Mouse (Mus musculus) lung, postnatal 10 days (tissue): Measurements from ENCODE around the gene Parp9.
A peak's percentile ranks its signal among the peaks of the same experiment; 100 is the strongest.
"Not testable (repeated sequence)": the region's sequence is repeated elsewhere in the genome, so short reads cannot be mapped to it uniquely, and the experiment has no call there.

ENCODE experiments used
- DNase-seq: peaks from one replicate; pipeline ENCODE4 v3.0.0; 2021

Gene Parp9

DNA sequence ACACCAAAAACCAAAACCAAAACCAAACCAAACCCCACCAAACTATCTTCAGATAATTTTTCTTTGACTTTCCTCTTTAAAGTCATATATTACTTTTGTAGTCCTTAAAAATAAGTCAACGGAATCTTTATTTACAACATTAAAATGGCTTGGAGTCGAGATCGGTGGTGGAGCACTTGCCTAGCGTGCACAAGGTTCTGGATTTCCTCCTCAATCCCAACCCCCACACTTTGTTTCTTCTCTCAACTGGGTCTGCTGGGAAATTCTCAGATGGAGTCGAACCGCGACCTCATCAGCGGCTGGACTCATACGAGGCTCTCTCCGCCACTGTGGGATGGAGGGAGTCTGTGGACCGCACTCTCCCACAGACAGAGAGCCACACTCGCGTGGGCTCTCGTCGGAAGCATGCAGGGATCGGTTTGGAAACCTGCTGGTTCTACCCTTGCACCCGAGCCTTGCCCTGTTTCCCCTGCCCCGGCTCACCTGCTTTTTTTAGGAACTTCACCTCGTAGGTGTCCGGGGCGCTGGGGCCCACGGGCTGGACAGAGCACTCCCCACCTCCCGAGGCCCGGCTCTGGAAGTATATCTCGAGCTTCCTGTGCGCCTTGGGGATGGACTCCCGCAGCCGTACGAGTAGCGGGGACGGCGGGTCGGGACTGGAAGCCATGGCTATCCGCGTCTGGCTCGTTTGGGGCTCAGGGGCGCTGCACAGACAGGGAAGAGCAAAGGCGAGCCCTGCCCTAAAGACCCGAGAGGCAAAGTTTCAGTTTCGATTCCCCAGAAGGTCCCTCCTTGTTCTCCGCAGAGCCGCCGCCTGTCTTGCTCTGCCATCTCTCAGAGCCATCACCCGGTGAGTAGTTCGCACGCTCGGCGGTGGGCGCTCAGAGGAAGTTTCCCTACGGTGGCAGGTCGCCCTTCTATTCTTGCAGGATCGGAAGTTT is at the start of gene Parp9, which contains the start of gene Dtx3l:
Parp9 (plus strand) TSS at position 260 of the 941 bp plus-strand sequence.
Dtx3l (minus strand) TSS at position 941 of the 941 bp plus-strand sequence.
- DNase-seq, result peak; percentile 67

DNA sequence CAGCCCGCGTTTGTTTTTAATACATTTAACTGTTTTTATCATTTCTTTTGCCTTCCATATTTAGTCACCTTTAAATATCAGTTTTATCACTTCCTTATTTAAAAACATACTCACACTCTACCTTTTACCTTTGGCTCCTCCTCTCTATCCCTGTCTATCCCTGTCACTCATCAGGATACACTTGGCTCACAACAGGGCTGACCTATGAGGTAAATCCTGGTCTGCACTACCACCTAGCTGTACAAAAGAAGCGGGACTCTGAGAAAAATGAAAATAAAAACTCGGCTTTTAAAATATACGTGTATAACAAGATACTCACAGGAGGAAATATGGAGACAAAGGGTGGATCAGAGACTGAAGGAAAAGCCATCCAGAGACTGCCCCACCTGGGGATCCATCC is 49.4 kb upstream of the Parp9 start:
- DNase-seq, result no peak

DNA sequence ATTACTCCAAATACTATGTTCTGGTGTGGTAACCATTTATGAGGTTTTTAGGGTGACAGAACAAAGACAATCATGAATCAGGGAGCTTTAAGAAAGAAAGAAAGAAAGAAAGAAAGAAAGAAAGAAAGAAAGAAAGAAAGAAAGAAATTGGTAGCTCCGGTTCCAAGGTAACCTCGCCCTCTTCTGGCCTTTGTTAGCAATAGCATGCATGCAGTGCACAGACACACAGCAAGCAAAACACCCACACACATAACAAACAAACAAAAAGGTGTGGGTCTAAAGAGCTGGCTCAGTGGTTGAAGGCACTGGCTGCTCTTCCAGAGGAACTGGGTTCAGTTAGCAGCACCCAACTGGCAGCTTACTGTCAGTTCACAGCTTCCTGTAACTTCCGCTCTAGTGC is 47.6 kb upstream of the Parp9 start:
- no peak for DNase-seq

DNA sequence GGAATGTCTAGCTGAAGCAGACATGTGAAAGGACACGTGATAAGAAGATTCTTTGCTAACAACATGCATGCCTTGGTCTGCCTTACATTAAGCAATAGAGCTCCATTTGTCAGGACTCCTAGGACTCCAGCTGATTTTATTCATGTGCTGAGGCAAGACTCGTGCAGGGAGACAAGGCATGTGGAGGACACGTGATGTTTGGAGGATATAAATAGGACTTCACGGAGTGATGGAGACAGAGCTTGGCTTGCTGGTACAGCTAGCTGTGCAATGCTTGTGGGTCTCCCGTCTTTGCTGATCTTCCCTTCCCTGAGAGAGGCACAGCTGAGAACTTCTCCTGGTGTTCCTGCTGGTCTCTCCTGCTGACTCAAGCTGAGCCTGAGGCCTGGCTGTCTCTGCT is 46.7 kb upstream of the Parp9 start:
- DNase-seq, result not testable (repeated sequence)

DNA sequence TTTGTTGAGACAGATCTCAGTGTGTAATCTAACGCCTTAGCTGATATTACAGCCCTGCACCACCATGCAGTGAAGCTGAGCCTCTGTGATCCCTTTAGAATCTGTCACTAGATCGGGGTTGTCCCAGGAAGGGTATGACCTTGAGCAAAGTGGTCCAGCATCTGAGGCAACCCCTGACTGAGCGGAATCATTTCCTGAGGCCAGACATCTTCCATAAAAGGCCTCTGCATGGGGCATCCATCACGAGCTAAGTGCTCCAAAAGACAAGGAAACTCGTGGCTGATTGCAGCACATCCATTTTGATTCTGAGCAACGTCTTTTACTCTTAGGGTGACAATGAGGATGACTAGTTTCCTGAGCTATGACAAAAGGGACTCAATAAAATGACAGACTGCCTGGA is 43.3 kb upstream of the Parp9 start:
- DNase-seq, result no peak

DNA sequence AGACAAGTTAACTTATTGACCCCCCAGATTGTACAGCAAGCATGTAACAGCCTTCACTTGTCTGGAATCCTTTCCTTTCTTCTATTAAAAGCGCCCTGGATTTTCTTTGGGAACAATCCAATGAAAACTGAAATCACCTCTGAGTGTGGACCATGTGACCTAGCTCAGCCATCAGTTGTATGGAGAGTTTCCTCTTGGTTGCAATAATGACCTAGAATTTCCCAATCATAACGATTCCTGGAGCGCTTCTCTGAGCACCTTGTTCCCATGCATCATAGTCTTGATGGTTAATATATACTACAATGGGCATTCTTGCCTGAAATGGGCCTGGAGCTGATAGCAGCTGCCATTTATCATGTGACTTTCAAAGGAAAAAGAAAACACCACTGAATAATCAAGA is 37.7 kb upstream of the Parp9 start:
- DNase-seq, result no peak

DNA sequence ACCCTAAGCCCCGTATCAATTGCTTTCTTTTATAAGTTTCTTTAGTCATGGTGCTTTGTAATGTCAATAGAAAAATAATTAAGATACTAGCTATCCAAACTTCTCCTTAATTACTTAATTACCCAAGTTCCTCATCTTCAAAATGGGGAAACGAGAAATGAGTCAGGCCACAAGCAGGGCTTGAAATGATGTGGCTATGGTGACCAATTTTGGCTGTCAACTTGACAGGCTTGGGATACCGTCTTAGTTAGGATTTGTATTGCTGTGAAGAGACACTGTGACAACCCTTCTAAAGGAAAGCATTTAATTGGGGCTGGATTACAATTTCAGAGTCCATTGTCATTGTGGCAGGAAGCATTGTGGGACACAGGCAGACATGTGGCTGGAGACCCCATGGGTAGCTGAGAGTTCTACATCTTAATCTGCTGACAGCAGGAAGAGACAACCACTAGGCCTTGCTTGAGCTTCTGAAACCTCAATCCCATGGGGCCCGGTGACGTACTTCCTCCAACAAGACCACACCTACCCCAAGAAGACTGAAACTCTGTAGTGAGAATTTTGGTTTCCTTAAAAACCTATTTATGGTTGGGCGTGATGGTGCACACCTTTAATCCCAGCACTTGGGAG is 35.1 kb upstream of the Parp9 start:
- no peak for DNase-seq

DNA sequence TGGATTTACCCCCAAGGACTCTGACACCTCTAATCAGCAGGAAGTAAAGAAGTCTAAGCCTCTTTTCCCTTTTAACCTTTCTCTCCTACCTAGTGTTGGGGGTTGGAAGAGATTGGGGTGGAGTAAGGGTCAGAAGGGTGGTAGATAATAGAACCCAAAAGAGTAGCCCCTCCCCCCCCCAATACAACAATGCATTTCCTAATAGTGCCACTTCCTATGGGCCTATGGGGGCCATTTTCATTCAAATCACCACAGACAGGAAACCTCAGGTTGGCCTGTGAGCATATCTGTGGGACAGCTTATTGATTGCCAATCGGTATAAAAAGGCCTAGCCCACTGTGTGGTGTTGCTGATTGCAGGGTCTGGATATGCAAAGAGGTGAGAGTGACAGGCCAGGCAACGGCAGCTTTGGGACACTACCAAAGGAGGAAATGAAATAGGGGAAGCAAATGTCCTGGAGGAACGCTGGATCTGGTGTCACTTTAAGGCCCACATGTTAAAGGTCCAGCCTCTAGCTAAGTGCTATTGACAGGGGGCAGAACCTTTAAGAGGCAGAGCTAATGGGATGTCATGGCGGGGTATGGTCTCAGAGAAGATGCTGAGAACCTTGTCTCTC is 34.0 kb upstream of the Parp9 start:
- DNase-seq, result no peak

DNA sequence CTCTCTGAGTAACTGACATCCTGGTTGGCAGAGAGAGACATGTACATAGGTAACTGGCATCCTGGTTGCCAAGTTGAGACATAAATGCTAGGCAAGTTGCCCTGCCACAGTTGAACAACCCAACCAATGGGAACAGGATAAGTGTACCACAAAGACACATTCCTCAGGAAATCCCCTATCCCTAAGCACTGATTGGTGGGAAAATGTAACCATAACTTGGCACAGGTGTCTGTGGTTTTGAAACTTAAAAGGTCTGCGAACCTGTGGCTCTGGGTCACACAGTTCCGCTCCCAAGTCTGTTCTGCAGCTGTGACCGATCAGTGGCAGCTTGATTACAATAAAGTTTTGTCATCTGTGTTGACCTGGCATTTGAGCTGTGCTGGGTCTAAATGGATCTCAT is 32.9 kb upstream of the Parp9 start:
- DNase-seq, result no peak

DNA sequence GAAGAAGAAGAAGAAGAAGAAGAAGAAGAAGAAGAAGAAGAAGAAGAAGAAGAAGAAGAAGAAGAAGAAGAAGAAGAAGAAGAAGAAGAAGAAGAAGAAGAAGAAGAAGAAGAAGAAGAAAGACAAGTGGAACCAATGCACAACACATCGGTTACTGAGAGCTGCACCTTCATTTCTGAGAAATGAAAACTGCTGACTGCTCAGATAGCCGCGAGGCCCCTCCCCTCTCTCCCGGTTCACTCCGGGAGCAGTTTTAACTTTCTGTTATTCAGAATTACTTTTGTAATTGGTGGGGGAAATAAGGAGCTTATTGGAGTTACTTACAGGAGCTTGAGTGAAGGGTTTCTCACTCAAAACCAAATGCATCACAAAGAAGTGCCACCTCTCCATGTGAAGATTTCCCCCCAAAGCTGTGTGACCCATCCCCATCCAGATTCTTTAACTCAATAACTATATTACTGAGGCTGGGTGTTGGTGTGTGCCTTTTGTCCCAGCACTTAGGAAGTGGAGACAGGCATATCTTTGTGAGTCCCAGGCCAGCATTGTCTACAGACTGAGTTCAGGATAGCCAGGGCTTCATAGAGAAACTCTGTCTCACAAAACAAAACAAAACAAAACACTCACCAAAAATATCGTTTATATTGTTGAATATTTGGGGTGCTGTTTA is 32.3 kb upstream of the Parp9 start:
- no peak for DNase-seq

DNA sequence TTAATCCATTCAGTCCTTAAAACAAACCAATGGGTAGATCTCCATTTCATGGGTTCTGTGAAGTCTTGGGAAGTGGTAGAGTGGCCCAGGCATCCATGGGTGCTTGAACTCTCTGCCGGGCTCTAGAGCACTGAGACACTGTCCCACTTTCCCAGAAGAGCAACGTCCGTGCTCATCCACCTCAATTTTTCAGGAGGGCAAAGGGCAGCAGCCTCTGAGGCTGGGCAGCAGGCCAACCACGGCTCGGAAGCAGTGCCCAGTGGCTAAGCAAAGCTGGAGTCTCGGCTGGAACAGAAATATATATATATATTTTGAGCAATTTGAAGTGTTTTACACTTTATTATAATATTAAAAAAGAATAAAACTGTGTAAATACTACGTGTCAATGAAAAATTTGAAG is 31.4 kb upstream of the Parp9 start:
- no peak for DNase-seq

DNA sequence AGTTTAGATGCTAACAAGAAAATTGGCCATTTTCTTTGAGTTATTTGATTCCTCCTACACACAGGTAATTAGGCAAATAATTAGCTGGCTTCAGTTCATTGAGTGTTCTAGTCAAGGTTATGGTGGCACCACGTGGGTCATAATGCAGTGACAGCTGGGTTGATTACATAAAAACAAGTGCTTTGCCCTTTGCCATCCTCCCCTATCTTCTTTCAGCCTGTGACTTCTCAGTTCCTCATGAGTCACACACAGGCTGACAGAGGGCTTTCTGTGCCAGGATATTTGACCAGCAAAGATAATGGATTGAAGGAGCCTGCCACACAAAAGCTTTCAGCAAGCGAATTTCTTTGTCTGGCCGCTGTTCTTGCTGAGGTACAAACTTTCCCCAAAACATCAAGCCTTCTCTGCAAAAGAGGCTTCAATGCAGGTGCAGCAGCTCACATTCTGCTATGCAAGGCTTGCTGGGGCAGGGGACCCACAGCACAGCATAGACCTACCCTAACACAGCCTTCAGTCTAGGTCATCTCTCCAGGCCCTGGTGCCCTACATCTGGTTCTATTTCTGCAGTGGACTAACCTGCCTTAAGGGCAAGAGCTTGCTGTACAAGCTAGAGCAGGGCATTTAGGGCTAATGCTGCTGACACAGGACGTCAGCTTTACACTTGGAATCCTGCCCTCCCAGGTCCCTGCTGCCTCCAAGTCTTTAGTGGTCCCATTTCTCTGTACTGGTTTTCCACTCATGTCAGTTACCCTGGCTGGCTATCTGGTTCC is 30.7 kb upstream of the Parp9 start:
- no peak for DNase-seq

DNA sequence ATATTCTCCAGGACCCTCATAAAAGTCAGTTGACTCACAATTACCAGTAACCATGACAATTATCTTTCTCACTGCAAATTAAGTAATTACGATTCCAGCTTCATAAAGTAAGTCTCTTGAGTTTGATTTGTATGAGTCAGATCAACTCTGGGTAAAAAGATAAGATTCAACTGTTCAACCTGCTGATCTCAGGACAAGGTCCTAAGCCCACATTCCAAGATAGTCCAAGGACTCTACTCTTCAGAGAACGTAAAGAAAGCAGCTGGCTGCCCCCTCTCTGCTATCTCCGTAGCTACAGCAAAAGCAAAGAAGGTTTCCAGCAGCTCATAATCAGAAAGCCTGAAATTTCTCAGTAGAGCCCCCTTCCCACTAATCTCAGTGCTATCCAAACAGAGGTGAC is 26.8 kb upstream of the Parp9 start:
- DNase-seq, result no peak

DNA sequence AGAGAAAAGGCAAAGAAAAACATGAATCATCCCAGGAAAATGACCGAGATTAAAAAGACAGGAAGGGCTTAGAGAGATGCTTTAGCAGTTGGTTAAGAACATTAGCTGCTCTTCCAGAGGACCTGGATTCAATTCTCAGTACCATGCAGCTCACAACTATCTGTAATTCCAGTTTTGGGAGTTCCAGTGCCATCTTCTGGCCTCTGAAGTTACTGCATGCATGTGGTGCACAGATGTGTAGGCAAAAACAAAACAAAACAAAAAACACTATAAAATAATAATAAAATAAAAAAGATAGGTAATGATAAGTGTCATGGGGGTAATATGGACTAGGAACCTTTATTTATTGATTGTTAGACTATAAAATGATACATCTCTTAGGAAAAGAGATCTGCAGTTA is 24.7 kb upstream of the Parp9 start:
- peak; percentile 7 for DNase-seq

DNA sequence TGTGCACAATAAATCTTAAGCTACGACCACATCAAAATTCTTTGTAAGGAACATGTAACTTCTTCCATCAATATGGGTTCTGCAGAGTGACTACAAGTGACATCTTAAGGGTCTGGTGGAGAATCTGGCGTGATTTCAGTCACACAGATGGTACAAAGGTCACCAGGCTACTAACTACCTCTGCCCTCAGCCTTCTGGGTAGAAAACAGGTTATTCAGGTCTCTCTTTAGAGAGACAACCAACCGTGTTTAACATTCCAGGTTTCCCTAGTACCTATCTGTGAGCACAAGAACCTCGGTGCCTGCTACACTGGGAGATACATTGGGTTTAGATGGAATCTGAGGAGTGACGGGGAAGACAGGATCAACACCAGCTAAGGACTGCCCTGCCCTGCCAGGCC is 24.0 kb upstream of the Parp9 start:
- DNase-seq, result no peak

DNA sequence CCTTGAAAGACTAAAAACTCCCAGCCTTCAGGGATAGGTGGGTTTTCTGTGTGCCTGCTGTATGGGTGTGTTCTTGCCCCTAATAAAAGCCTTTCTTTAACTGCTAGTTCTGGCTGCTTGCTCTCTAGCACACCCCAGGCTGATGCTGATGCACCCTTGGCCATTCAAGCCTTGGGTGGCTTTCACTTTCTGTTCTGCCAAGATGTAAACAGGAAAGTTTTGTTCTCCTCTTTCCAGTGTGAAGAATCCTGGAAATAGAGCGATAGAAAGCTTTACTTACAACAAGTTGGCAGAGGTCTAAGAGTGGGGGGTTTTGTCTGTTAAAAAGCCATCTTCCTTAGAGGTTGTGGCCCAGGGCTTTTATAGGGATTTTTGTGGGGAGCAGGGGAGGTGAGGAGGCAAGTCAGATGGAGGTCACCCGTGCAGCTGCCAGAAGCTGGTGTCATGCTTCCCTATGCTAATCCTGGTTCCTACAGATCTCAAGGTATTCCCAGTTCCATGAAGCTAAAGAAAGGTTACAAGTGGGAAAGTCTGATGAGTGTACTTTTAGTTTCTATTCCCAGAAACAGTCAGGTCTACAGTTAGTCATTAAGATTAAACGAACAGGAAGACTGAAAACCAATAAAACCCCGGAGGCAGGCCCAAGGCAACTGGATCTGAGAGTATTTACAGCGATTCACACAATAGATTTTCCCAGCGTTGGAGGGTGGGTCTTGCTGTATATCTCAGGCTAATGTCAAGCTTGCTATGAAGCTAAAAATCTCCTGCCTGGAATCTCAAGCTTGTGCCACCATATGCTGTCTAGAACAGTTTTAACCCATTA is 19.3 kb upstream of the Parp9 start:
- peak; percentile 16 for DNase-seq

DNA sequence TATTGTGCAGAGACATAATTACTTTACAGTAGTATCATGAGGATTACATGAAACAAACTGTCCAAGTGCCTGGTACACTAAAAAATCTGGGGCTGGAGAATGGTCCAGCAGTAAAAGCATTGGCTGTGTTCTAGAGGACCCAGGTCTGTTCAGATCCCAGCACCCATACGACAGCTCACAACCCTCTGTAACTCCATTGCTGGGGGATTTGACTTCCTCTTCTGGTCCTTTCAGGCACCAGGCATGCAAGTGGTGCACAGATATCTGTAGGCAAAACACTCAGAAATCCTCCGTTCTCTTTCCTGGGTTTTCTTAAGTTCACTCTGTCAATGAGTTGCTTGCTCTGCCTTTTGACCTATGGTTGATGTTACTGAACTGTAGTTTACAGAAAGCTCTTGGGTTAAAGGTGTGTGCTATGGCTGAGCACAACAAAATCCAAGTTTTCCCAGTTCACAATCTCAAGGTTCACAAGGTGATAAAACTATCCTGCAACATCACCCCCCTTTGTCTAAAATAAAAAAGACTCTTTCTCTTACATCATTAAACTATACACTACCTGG is 16.5 kb upstream of the Parp9 start:
- DNase-seq, result no peak

DNA sequence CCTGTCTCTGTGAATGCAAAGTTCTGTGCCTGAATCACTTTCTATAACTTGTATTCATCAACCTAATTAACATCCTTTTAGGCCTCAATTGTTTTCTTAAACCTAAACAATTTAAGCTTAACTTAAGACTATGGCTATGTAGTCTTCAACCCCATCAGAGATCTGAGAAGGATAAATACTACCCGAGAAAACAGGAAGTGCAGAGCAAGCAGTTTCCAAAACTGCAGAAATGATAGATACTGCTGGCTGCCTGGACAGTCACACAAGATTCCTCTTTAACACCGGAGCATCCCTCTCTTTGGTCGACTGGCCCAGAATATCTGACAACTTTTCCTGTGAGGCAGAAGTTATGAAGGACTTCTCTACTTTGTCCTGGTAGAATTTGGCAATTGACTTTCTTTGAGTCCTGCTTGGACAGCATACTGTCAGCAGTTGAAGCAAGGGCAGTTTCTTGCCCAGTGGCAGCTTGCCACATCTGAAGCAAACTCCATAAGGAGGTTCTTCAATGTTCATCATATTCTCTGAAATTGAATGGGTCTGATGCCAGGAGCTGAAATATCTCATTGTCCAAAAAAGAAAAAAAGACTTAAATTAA is 15.9 kb upstream of the Parp9 start:
- DNase-seq, result no peak

DNA sequence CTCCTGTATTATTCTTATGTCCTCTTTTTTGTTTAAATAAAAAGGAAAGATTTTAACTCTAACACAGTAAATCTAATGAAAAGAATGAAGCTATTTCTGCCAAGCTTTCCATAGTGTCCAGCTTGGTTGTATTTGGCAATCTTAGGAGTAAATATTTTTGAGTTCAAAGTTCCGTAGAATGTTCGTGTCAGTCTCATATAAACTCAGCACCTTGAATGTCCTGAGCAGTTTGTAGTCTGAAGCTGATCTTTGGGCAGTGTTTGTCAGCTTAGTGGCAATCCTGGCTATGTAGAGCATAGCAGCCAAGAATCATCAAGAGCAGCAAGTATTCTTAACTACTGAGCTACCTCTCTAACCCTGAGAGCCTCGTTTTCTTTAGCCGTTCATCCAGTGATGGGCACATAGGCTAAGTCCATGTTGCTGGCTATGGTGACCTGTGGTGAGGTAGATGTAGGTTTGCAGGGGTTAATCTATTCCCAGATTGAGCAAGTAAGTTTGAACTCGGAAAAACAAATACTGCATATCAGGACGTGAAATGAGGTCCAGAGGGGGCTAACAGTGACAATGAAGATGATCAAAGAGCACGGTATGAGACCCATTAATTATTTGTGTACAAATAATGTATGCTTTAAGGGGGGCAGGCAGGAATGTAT is 14.6 kb upstream of the Parp9 start:
- DNase-seq, result no peak

DNA sequence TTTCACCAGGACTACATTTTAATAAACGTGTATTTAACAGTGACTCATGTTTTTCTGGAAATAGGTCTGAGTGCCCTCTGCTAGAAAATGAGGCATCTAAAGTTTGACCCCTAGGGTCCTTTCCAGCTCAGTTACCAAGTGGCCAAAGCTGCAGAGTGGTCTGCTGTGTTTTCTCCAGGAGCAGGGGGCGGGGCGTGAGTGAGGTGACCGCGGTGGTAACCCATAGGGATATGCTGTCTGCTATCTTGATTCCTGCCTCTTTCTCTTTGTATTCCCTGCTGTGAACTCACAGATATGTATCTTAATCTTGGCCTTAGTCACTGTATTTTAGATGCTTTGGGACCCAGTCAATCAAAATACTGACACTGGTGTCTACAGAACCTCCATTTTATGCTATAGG is 13.9 kb upstream of the Parp9 start:
- DNase-seq, result no peak
